Mouse (Mus musculus) embryonic facial prominence, embryonic 13.5 days (tissue): Measurements from ENCODE around the gene Ccdc58. TPM values are rescaled to one million over a fixed set of nuclear protein-coding genes. Genes with fewer than 3 reads are reported as not detected.

Experiments used
- ATAC-seq: fragments of 200-750 bp; cut with Nextera tagmentation; 2 replicates; pipeline ENCODE4 v1.8.0; 2017; ENCODE audit warnings: low read depth; ENCODE audit not compliant: insufficient number of reproducible peaks, insufficient read depth, low FRiP score, low TSS enrichment
- H3K27ac ChIP-seq: fragments of 300-500 bp; sonication (generic); 2 replicates; pipeline ENCODE4 v1.5.1; 2015; ENCODE audit warnings: moderate library complexity, mild to moderate bottlenecking, inconsistent platforms
- H3K27me3 ChIP-seq: fragments of 300-500 bp; sonication (generic); 2 replicates; pipeline ENCODE4 v1.6.1; 2015; ENCODE audit warnings: mild to moderate bottlenecking, inconsistent platforms
- H3K36me3 ChIP-seq: fragments of 300-500 bp; sonication (generic); 2 replicates; pipeline ENCODE4 v1.6.1; 2015; ENCODE audit warnings: mild to moderate bottlenecking, inconsistent platforms
- H3K4me1 ChIP-seq: fragments of 300-500 bp; sonication (generic); 2 replicates; pipeline ENCODE4 v1.6.1; 2015; ENCODE audit warnings: inconsistent platforms
- H3K4me2 ChIP-seq: fragments of 300-500 bp; sonication (generic); 2 replicates; pipeline ENCODE4 v1.6.1; 2015; ENCODE audit warnings: moderate library complexity, mild to moderate bottlenecking, inconsistent platforms
- H3K4me3 ChIP-seq: fragments of 300-500 bp; sonication (generic); 2 replicates; pipeline ENCODE4 v1.5.1; 2015; ENCODE audit warnings: mild to moderate bottlenecking, inconsistent platforms
- H3K9ac ChIP-seq: fragments of 300-500 bp; sonication (generic); 2 replicates; pipeline ENCODE4 v1.6.1; 2015; ENCODE audit warnings: mild to moderate bottlenecking, inconsistent platforms
- H3K9me3 ChIP-seq: fragments of 300-500 bp; sonication (generic); 2 replicates; pipeline ENCODE4 v1.6.1; 2016; ENCODE audit warnings: inconsistent platforms
- WGBS: fragments of 180-500 bp; shearing (Covaris S2); methylation state at CpG from one replicate; pipeline ENCODE4 v1.1.7; 2015; ENCODE audit warnings: mixed read lengths; 5-methylcytosine and 5-hydroxymethylcytosine counted together
- polyA plus RNA-seq: library from polyadenylated mRNA; unstranded; fragments of >200 nt; fragmentation: Nextera tagmentation; extraction: Ambion mirVana; gene quantifications from 2 replicates; pipeline ENCODE4 v1.2.1, GENCODE M21; 2015

Gene Ccdc58
- polyA plus RNA-seq, 1 experiment from 2014 or later: 96.1 TPM

- Histone ChIP-seq H3K4me1 (no peaks in the 10 kb centered on the region), H3K4me3 (no peak overlapping the region), H3K9ac (no peak overlapping the region), H3K36me3 (no peaks in the 10 kb centered on the region), H3K27me3 (no peaks in the 10 kb centered on the region), H3K4me2 (no peak overlapping the region), H3K27ac (no peak overlapping the region), H3K9me3 (no peaks in the 10 kb centered on the region)
- WGBS: 92% methylated on average over 7 of the region's 7 CpGs
- no peak for ATAC-seq
These were observed 56.6 kb downstream of the Ccdc58 start for GRCm38 (mm10) chr16:36128092-36128491.

- H3K4me2 ChIP-seq: no peak within 1 kb of the TSS
- no peak within 1 kb of the TSS for H3K27ac ChIP-seq
- H3K9ac ChIP-seq: no peak within 1 kb of the TSS
- no peak within 1 kb of the TSS for H3K4me3 ChIP-seq
- H3K9me3 ChIP-seq: no peaks in the 10 kb centered on the region
- H3K4me1 ChIP-seq: no peaks in the 10 kb centered on the region
- no peak for ATAC-seq
- no peaks in the 10 kb centered on the region for H3K36me3 ChIP-seq
- WGBS: 80% methylated on average over 1 of the region's 1 CpGs
- H3K27me3 ChIP-seq: no peaks in the 10 kb centered on the region
These were observed 59.7 kb downstream of the Ccdc58 start, which contains the start of gene Csta1 for GRCm38 (mm10) chr16:36131141-36131540. Gene Csta1, minus strand, starts transcription at chr16:36131241.

- Histone ChIP-seq H3K4me2 (no peak overlapping the region), H3K27ac (no peak overlapping the region), H3K9me3 (no peaks in the 10 kb centered on the region), H3K9ac (no peak overlapping the region), H3K27me3 (no peaks in the 10 kb centered on the region), H3K4me1 (no peaks in the 10 kb centered on the region), H3K36me3 (no peaks in the 10 kb centered on the region), H3K4me3 (no peak overlapping the region)
- ATAC-seq: no peak
- 81% methylated on average over 2 of the region's 2 CpGs for WGBS
These were observed 66.7 kb downstream of the Ccdc58 start for GRCm38 (mm10) chr16:36138201-36138600.

Other genes with a start within 250 kb of the Ccdc58 start
- 0.55 and 0.96 TPM in 2 replicates for gene Parp14, start 200.1 kb upstream of the Ccdc58 start, polyA plus RNA-seq
- gene Parp9, start 133.2 kb upstream of the Ccdc58 start, polyA plus RNA-seq: 3.3 and 5.1 TPM in 2 replicates
- gene Dtx3l, start 132.5 kb upstream of the Ccdc58 start, polyA plus RNA-seq: 2.1 and 3.5 TPM in 2 replicates
- gene Kpna1, start 92.9 kb upstream of the Ccdc58 start, polyA plus RNA-seq: 38.9 and 39.9 TPM in 2 replicates
- 14.0 and 14.9 TPM in 2 replicates for gene Wdr5b, start 30.5 kb upstream of the Ccdc58 start, polyA plus RNA-seq
- gene Fam162a, start 91 bp upstream of the Ccdc58 start, polyA plus RNA-seq: 445 and 482 TPM in 2 replicates
- 0.55 TPM in 1 of 2 replicates, not detected in the other for gene Csta1, start 59.6 kb downstream of the Ccdc58 start, polyA plus RNA-seq
- gene Stfa2l1, start 85.1 kb downstream of the Ccdc58 start, polyA plus RNA-seq: 1.0 TPM in 1 of 2 replicates, not detected in the other
- 0.80 and 1.3 TPM in 2 replicates for gene Gm5483, start 112.5 kb downstream of the Ccdc58 start, polyA plus RNA-seq
- not detected in 2 replicates for gene Gm5416, start 138.7 kb downstream of the Ccdc58 start, polyA plus RNA-seq
- 0.35 and 0.83 TPM in 2 replicates for gene 2010005H15Rik, start 149.8 kb downstream of the Ccdc58 start, polyA plus RNA-seq
- 7.5 and 9.7 TPM in 2 replicates for gene Stfa1, start 205.3 kb downstream of the Ccdc58 start, polyA plus RNA-seq